Mouse (Mus musculus): ENCODE data around the gene Fam53a.

The Fam53a gene

DNA sequence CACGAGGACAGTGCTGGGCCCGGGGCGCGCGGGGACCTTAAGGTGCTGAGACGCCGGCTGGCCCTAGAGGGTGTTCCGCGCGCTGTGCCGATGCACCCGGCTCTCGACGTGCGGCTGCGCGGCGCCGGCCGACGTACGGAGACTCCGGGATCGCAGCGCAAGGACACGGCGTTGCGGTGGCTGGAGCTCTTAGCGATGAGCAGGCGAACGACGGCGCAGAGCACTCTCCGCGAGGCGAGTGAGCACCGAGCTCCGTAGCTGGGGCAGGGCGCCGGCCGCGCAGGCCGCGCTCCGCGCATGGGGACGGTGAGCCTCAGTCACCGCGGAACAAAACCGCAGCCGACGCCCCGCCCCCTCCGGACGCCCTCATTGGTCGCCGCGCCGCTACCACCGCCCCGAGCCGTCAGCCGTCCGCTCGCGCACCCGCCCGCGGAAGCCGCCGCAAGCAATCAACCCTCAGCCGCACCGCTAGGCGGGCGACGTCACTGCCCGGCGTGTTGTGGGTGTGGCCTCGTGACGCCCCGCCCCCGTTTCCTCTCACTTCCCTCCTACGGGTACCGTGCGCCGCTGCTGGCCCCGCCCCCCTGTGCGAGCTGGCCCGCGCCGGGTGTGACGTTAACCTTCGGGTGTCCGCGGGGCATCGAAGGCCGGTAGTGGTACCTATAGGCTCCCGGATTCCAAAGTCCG, at the start of gene Fam53a, which contains the start of gene Gm9903:
Gene Fam53a (minus strand): TSS at position 335 of the 687 bp plus-strand sequence.
Gene Gm9903 (plus strand): TSS at position 625 of the 687 bp plus-strand sequence.
- DNase-seq, result peak; percentile 100

DNA sequence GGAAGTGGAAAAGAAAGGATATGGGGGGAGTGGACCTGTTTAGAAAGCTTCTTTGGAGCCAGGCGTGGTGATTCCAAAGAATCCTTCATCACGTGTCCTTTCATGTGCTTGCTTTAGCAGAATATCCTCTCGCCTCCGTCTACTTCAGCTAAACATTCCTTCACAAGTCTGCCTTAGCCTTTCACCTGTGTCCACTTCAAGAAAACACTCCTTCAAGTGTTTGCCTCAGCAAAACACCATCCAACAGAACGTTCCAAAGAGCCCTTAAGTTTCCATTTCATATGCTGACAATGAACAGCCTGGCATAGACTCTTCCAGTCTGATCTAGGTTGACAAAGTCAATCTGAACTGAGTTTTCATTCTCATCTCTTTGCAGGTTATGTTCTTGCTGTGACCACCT, 48.8 kb upstream of the Fam53a start:
- DNase-seq, result no peak

DNA sequence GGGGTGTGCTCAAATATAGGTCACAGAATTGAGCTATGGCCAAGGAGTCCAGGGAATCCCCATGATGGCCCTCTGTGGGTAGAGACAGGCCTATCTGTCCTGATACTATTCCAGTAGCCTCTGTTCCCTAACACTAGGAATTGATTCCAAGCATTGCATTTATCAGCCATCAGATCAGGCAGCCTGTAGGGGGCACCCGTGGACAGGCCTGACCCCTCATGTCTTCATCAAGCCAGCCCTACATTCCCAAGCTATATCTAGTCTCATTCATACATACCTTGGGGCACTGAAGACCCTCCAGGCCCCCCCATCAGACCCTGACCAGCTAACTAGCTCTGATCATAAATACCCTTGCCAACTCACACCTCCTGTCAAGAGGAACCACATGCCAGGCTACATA, 46.5 kb upstream of the Fam53a start:
- DNase-seq, result no peak

DNA sequence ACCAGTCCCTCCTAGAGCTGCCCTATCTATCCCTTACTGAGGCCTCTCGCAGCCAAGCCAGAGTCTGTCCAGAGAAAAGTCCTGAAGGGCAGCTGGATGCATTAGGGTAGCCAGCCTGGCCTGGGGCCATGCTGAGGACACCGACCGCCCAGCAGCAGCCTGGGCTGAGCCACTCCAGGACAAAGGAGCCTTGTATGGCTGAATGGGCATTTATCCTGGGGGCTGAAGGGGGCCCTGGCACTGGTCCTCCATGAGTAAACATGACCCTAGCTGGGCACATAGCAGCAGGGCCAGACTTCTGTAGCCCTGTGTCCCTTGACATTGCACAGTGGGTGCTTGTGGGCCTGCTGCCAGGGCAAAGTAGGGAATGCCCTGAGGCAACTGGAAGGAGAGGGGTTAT, 45.0 kb upstream of the Fam53a start:
- DNase-seq, result no peak

DNA sequence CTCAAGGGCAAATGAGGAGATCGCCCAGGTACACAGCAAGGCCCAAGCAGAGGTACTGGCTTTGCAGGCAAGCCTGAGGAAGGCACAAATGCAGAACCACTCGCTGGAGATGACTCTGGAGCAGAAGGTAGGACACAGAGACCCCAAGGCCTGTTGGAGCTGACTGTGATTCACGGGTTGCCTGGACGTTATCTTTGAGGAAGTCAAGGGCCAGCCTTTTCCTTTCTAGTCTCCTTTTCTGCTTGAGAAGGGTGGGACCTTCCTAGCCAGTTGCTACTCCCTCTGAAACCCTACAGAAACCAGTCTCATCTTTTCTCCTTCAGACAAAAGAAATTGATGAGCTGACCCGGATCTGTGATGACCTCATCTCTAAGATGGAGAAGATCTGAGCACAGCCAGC, 42.2 kb upstream of the Fam53a start:
- DNase-seq, result no peak

DNA sequence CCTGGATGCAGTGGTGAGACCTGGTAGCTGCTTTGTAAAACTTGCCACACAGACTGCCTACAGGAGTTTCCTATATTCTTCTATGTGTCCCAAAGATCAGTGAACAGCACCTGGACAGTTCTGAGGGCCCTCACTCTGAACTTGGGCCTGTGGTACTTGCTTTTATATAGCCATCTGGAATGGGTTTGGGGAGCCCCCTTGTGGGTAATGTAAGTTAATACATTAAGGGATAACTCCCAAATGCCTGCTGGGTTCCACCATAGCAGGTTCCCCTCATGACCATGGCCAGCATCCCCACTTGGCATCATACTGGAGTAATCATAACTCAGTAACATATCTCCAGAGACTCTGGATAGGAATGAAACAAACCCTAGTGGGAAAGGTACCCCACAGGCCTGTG, 38.8 kb upstream of the Fam53a start:
- DNase-seq, result no peak

DNA sequence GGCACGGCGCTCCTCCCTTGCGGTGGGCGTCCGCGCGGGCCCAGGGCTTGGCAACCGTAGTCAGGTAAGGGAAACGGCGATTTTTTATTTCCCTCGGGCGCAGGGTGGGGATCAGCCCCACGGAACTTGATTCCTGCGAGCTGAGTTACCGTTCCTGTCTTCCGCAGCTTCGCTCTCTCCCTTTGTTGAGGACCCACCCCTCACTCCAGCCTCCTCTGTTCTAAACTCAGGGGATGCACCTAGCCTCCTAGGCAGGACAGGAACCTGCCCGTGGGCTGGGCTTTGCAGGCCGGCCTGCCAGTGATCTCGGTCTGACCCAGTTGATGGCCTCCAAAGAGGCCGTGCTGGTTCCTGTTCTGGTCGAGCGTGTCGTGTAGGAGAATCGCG, 29.2 kb upstream of the Fam53a start:
- no peak for DNase-seq

DNA sequence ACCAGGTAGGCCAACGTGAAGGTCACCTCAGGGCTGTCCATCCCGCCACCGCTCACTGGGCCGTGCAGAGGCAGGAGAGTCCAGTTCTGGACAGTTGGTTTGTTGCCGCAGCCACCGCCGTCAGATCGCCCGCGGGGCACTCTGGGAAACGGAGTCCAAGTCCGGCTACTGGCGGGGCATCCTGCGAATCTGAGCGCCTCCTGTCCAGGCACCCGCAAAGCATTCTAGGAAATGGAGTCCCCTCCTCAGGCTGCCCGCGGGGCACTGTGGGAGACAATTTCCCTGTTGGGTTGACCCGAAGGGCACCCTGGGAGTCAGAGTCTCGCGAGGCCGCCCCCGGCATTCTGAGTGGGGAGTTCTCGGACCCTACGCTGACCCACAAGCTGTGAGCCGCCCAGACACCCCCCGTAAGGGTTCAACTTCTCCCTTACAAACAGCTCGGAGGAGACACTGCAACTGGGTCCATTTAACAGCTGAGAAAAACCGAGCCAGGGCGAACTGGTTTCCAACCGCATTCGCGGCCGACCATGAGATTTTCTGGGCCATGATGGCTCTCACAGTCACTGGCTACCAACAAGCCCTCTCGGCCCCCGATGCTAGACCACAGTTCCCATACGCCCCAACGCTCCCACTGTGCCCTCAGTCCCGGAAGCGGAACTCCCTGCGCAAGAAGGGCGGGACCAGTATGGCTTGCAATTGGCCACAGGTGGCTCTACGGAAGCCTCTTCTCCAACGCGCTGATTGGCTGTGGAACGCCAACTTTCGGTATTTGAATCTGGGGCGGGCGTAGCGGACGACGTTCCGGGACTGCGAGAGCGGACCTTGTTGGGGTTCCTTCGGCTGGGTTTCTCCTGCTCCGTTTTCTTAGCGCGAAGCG, 28.6 kb upstream of the Fam53a start, which contains the start of the genes Tacc3 and Tmem129:
Gene Tacc3 (plus strand): TSS at position 342 of the 877 bp plus-strand sequence.
Gene Tmem129 (minus strand): TSS at position 630 of the 877 bp plus-strand sequence.
- DNase-seq, result peak; percentile 97

DNA sequence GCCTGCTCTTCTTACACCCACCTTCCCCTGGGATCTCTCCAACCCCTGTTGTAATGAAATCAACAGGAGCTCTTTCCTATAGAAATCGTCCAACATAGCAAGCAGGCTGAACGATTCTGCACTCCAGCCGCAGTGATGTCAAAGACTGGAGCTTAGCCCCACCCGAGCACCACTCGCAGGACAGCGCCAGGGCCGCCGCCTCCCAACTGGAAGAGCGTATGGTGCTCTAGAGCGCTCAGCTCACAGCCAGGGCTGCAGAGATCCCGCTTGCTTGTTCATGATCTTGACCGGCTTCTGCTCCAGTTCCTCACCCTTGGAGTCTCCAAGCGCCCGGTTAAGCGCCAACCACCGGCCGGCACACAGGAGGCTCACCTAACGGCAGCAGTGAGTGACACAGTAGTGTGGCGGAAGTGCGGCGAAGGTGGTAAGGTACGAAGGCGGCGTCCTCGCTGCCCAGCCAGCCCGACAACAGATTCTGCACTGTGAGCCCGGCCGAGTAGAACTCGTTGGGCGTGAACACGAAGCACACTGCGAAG, 27.9 kb upstream of the Fam53a start:
- no peak for DNase-seq

DNA sequence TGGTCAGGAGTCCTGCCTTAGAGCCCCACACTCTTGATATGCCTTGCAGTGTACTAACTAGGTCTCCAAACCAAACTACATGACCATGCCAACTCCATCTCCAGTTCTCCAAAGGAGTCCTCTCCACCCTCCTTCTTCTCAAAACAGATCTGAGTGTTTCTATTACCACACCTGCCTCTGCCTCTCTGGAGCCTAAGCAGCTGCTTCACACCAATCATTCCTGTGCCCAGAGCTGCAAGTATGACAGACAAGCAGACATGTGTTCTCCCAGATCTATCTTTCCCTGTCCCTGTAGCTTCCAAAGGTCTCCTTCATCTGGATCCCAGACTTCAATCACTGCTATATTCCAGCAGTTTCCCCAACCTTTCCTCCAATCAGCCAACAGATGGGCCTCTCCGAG, 27.3 kb upstream of the Fam53a start:
- DNase-seq, result no peak

DNA sequence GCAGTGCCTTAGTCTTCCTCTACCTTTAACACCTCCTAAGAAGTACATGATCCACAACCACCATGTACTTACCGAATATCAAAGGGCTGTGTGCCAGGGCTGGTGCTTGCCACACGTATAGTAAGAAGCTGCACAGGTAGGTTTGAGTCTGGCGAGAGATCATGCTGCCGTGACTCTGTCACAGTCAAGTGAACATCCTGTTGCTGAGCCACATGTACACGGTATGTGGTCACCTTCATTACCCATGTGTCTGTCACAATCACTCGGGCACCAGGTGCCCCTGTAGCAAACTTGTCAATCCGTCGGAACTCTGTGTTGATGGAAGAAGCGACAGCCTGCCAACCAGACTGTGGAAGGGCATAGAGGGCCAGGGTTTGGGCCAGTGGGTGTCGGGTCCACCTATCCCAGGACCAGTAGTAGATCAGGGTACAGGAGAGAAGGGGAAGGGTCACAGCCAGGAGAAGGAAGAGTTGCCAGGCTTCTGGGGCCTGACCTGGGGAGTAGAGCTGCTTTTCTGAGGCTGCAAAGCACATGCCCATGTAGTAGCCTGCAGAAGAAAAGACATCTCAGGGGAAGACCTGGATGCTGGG, 25.9 kb upstream of the Fam53a start:
- no peak for DNase-seq

DNA sequence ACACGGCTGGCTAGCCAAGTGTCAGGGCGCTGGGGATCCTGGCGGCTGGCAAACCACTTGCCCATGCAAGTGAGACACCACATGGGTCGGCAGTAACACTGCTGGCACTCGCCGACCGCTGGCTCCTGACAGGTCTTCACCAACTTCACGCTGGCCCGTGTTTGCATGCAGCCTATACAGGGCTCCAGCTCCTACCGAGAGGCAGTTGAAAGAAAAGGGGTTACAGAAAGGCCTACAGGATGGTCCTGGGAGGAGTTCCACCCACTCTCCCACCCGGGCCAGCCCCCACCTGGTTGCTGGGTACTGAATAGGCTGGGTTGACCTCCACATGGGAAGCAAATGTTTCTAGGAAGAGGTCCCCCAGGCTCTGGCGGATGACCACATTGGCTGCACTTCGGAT, 25.0 kb upstream of the Fam53a start:
- peak; percentile 33 for DNase-seq

DNA sequence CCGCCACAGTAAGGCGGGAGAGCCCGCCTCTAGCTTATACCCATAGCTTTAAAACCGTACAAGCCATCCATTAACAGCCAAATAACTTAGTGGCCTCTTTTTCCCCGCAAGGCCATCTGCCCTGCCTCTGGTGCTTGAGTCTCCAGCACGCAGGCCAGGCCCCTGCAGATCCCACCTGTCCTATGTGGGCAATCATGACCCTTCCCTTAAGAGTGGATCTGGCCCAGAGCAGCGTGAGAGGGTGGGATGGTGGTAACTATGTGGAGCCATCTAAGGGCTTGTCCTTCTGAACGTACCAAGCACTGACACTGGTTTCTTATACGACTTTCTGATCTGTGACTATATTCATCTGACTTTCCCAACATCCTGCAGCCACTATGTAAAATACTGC, 23.3 kb upstream of the Fam53a start:
- DNase-seq, result no peak

DNA sequence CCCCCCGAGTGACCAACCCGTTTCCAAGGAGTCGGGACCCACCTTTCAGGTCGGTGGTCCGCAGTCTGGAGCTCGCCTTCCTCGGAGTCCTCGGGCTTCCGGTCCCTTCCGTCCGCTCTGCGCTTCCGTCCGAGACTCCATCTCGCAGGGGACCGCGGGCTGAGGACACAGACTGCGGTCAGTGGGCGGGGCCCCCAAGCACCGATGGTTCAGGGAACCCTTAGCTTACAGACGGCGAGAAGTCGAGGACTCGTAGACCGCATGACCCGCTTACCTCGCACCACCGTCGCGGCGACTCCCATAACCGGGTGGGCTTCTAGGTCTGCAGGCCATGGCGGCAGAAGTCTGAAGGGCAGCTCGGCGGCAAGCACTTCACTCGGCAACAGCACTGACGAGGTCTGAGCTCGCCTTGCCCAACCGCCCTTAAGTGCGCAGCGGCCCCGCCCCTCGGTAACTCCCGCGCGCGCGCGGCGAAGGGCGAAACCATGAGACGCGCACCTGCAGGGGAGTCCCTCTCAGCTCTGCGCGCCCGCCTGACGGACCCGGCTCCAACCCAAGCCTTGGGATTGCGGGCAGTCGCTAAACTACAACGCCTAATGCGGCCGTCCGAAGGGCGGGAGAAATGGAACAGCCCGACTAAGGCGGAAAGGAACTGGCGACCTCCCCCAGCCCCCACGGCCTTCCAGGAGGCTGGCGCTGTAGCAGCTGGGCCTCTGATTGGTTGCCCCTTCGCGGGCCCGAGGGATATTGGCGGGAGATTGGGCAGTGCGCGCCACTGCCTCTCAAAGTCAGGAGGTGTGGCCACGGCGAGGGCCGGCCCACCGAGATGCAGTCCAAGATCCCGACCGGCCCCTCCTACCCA, 22.7 kb upstream of the Fam53a start, which contains the start of gene Slbp:
Gene Slbp (minus strand): TSS at position 654 of the 862 bp plus-strand sequence.
- peak; percentile 95 for DNase-seq

DNA sequence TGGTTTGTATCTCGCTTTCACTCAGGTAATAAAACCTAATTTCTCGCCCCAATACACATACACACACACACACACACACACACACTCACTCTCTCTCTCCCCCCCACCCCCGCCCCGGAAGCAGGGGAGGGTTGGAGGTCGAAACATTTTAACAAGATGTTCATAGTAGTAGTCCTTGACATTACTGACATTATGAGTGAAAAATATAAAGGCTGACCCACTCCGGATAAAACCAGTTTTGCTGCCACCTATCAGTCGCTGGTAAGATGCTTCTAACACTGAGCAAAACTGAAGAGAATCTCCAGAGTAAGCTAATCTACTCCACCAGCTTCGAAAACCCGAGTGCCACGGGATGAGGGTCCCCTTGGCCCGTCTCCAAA, 22.1 kb upstream of the Fam53a start:
- DNase-seq, result no peak

DNA sequence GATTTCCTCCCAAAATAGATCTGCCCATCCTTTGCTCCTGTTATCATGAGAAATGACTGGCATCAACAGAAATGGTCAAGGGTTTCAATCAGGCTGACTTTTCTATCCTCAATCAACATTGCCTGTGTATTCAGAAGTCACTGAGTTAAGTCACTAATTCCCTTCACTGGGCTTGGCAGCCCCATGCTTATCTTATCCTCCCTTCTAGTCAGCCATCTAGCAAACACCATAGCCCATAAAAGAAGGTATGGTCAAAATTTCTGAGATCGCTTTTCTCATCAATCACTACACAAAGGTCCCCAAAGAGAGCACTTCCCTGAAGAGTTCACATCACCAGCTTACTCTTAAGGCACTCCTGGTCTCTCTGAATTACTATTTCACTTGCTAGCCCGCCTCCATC, 21.6 kb upstream of the Fam53a start:
- DNase-seq, result no peak

DNA sequence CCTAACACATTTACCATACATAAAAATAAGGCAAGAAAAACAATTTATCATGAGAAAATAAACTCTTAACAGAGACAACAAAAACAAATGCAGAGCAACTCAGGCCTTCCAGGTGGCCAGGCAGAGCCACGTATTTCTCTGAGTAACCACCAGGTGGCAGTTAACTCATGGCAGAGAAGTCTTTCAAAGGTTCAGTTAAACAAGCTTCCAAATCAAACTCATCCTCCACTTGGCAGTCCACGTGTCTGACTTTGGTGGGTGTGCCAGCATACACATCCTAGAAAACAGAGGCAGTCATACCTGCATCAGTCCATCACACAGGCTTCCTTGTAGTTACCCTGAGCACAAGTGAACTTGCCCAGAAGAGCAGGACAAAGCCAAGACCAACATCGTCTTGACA, 11.2 kb upstream of the Fam53a start:
- DNase-seq, result no peak

DNA sequence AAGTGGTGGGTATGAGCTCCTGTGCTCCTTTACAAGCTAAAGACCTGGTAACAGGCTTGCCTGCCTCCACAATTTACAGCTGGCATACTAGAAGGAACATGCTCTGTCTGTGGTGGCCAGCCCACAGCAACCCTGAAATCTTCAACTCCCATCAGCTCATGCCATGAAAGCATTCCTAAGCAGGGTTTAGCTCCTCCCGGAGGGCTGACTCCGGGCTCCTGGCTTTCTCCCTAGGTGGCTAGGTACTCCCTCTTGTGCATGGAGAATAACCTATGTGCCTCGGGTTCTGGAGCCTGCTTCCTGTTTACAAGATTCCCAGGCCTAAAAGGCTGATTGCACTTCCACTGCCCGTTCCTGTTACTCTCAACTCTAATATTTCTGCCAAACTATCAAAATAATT, 9.4 kb upstream of the Fam53a start:
- no peak for DNase-seq

DNA sequence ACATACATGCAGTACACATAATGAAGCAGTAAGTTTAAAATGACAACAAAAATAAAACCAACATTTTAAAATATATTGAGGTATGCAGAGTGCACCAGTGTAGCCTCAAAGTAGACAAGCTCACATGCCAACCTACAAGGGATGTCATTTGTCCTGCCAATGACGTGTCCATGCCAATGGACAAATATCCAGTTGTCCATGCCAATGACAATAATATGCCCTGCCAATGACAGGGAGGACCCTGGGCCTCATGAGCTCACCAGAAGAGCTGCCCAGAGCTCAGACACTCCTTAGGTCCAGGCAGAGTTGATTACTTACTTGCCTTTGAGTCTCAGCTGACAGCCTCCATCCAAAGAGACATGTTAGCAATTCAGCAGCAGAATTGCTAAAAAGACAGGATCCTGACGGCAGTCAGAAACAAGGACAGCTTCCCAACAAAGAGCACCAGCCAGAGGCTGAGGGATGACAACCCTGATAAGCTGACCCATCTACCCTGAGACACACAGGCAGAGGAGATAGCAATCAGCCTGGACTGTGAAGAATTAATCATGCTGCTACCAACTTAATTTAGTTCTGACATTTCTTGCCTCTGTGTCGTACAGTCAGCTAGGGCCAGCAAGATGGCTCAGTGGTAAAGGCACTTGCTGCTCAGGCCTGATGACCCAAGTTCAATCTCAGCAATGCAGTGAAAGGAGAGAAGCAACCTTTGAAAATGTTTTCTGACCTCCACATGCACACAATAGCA, 8.3 kb upstream of the Fam53a start:
- DNase-seq, result no peak

DNA sequence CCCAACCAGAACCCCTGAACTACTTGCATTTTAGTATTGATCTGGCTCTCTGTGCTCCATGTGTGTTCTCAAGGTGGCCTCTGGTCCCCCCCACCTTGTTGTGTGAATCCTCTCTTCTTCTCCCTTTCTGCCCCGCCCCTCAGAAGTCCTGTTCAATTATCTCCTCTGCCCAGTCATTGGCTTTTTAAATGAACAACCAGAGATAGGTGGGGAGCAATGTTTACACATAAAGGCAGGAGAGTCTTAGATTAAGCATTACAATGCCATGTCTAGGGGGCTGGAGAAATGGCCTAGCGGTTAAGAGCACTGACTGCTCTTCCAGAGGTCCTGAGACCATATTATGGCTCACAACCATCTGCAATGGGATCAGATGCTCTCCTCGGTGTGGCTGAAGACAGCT, 5.9 kb upstream of the Fam53a start:
- DNase-seq, result no peak

DNA sequence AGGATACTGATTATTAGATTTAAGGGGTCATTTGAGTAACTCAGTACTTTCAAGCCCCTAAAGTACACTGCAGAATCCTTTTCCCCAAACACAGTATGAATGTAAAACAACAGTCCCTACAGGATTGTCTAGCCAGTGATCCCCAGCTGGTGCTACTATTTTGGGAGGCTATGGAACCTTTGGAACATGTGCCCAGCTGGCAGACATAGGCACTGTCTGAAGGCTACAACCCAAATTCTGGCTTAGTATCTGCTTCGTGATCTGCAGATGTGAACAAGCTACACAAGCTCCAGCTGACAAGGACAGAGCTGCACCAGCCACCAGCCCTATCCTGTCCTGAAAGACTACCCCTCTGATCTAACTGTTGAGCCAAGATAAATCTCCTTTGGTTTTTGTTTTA, 3.1 kb upstream of the Fam53a start:
- DNase-seq, result no peak

DNA sequence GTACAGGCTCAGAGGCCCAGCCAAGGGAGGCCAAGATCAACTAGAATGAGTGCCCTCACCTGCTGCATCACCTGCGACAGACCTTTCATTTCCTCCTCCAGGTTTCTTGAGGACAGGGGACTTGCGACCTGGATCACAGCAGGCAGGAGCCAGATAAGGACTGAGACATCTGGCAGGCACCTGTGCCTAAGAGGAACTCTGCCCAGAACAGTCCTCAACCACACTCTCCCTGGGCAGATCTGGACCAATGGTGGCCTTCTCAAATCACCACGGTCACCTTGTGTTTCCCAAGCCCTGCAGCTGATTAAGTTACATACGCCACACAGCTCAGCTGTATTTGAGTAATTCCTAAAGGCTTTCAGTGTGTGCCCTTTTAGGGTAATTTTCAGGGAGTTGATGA, 1.2 kb upstream of the Fam53a start:
- no peak for DNase-seq
